Mouse (Mus musculus) liver, embryonic 13.5 days (tissue): ENCODE data around the gene Men1. TPM values are rescaled to one million over a fixed set of nuclear protein-coding genes. Genes with fewer than 3 reads are reported as not detected.

Experiments
- ATAC-seq: fragments of 200-750 bp; cut with Nextera tagmentation; 2 replicates; pipeline ENCODE4 v1.8.0; 2017; ENCODE audit warnings: low read depth, mild to moderate bottlenecking, moderate number of reproducible peaks, moderate library complexity
- DNase-seq: peaks from one replicate; pipeline ENCODE4 v3.0.0; 2022
- H3K27ac ChIP-seq: fragments of 300-500 bp; sonication (generic); 2 replicates; pipeline ENCODE4 v1.5.1; 2015; ENCODE audit warnings: moderate library complexity, mild to moderate bottlenecking, inconsistent platforms
- H3K27me3 ChIP-seq: fragments of 300-500 bp; sonication (generic); 2 replicates; pipeline ENCODE4 v1.6.1; 2015; ENCODE audit warnings: mild to moderate bottlenecking, inconsistent platforms
- H3K36me3 ChIP-seq: fragments of 300-500 bp; sonication (generic); 2 replicates; pipeline ENCODE4 v1.6.1; 2015; ENCODE audit warnings: mild to moderate bottlenecking, inconsistent platforms
- H3K4me1 ChIP-seq: fragments of 300-500 bp; sonication (generic); replicated peaks from 2 replicates; pipeline ENCODE4 v1.6.1; 2015; ENCODE audit warnings: inconsistent platforms
- H3K4me2 ChIP-seq: fragments of 300-500 bp; sonication (generic); 2 replicates; pipeline ENCODE4 v1.6.1; 2015; ENCODE audit warnings: inconsistent platforms, mild to moderate bottlenecking, moderate library complexity
- H3K4me3 ChIP-seq: fragments of 300-500 bp; sonication (generic); replicated peaks from 2 replicates; pipeline ENCODE4 v1.5.1; 2015; ENCODE audit warnings: mild to moderate bottlenecking, inconsistent platforms
- H3K9ac ChIP-seq: fragments of 300-500 bp; sonication (generic); 2 replicates; pipeline ENCODE4 v1.6.1; 2015; ENCODE audit warnings: mild to moderate bottlenecking, inconsistent platforms
- H3K9me3 ChIP-seq: fragments of 300-500 bp; sonication (generic); replicated peaks from 2 replicates; pipeline ENCODE4 v1.6.1; 2016; ENCODE audit warnings: inconsistent platforms
- whole genome bisulfite sequencing: fragments of 180-500 bp; shearing (Covaris S2); methylation state at CpG from one replicate; pipeline ENCODE4 v1.1.7; 2015; ENCODE audit not compliant: insufficient replicate concordance; 5-methylcytosine and 5-hydroxymethylcytosine counted together
- polyA plus RNA-seq: library from polyadenylated mRNA; unstranded; fragments of >200 nt; fragmentation: Nextera tagmentation; extraction: Ambion mirVana; gene quantifications from 2 replicates; pipeline ENCODE4 v1.2.1, GENCODE M21; 2015

The Men1 gene
- polyA plus RNA-seq, 1 experiment from 2014 or later = 26.3 TPM

DNA sequence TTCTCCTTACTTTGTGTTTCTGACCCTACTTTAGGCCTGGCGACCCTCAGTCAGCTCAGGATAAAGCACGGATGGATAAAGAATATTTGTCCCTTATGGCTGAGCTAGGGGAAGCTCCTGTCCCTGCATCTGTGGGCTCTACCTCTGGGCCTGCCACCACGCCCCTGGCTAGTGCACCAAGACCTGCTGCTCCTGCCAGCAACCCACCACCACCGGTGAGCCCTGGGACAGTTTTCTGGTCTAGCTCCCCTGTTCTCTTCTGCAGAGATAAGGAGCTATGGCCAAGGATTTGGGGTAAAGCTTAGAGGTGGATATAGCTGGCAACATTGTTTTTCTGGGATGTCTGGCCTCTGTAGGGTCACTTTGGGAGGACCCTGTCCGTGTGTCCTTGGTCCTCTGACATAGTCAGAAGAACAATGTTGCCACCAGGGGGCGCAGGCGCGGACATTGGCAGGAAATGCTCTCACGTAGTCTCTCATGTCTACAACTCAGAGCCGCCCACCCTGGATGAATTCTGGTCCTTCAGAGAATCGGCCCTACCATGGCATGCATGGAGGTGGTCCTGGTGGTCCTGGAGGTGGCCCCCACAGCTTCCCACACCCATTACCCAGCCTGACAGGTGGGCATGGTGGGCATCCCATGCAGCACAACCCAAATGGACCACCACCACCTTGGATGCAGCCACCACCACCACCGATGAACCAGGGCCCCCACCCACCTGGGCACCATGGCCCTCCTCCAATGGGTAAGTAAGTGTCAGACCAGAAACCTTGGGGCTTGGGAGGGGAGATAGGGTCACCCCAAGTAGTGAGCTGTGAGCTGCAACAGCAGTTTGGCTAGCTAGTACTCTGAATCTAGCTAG, 39.0 kb downstream of the Men1 start:
- peak; percentile 32; the same call in 1 of the 2 replicates for ATAC-seq

DNA sequence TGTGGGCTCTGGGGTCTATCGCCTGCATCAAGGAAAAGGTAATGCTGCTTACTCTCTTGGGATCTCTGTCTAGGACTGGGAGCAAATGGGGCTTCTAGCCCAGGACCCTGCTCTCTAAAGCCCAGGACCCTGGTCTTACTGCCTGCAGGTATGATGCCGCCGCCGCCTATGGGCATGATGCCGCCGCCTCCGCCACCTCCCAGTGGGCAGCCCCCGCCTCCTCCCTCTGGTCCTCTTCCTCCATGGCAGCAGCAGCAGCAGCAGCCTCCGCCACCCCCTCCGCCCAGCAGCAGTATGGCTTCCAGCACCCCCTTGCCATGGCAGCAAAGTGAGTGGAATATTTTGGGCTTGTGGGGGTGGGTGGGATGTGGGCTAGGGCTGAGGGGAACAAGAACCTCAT, 39.8 kb downstream of the Men1 start:
- no peak overlapping the region for H3K27ac ChIP-seq

More for the DNA sequence above, 39.0 kb downstream of the Men1 start:
- WGBS = 57% methylated on average over 12 of the region's 12 CpGs
- H3K4me2 ChIP-seq = no peak overlapping the region
- H3K9me3 ChIP-seq = no peaks in the 10 kb centered on the region
- H3K4me3 ChIP-seq = no peak overlapping the region
- no peak overlapping the region for H3K27ac ChIP-seq
- H3K9ac ChIP-seq = no peak overlapping the region
- peaks cover 7% of the 10 kb centered on the region; the same call in 1 of the 2 replicates for H3K4me1 ChIP-seq
- H3K27me3 ChIP-seq = no peaks in the 10 kb centered on the region
- peaks cover 99% of the 10 kb centered on the region for H3K36me3 ChIP-seq
- peak; percentile 54 for DNase-seq

DNA sequence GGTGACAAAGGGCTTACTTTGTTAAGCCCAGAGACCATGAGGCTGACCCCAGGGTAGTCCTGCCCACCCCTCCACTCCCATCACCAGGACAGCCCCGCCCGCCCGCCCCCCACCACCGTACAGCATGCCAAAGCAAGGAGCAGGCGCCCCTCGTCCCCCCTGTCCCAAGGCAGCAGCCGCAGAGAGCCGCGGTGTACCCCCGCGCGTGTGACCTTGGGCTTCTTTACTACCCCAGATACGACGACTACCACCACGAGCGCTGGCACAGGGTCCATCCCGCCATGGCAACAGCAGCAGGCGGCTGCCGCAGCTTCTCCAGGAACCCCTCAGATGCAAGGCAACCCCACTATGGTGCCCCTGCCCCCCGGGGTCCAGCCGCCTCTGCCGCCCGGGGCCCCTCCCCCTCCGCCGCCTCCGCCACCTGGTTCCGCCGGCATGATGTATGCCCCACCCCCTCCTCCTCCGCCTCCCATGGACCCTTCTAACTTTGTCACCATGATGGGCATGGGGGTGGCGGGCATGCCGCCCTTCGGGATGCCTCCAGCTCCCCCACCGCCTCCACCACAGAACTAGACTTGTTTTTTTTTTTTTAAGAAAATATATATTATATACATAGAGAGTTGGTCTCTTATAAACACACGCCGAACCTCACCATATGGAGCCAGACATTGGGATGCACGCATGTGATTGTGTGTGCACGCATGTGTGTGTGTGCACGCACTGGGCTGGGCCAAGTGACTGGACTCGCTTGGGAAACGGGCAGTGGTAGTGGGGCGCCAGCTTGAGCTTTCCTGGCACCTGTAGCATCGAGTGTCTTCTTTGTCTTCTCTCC, 40.9 kb downstream of the Men1 start:
- WGBS = 92% methylated on average over 42 of the region's 42 CpGs
- ATAC-seq = no peak

More for the DNA sequence above, 39.8 kb downstream of the Men1 start:
- no peak overlapping the region for H3K4me3 ChIP-seq
- ATAC-seq (no peak), DNase-seq (no peak)
- H3K9ac ChIP-seq = no peak overlapping the region
- WGBS = 94% methylated on average over 10 of the region's 10 CpGs
- peaks cover 100% of the 10 kb centered on the region for H3K36me3 ChIP-seq
- no peak overlapping the region for H3K4me2 ChIP-seq
- peaks cover 5% of the 10 kb centered on the region; the same call in 1 of the 2 replicates for H3K4me1 ChIP-seq
- H3K27me3 ChIP-seq = no peaks in the 10 kb centered on the region
- no peaks in the 10 kb centered on the region for H3K9me3 ChIP-seq

DNA sequence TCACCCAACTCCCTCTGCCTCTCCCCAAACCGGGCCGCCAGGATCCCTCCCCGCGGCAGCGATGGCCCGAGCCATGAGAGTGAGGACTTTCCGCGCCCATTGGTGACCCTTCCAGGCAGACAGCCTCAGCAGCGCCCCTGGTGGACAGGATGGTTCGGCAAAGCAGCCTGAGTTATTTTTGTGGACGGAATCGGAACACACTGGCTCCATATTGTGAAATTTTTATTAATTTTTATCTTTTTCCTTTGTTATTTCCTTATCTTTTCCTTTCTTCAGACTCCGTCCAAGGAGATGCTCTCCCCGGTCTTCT, 41.4 kb downstream of the Men1 start:
- Histone ChIP-seq H3K4me2 (no peak overlapping the region), H3K27ac (no peak overlapping the region), H3K36me3 (peaks cover 87% of the 10 kb centered on the region), H3K4me1 (peaks cover 5% of the 10 kb centered on the region; the same call in 1 of the 2 replicates), H3K9ac (no peak overlapping the region), H3K9me3 (no peaks in the 10 kb centered on the region), H3K27me3 (no peaks in the 10 kb centered on the region), H3K4me3 (no peak overlapping the region)
- WGBS = 85% methylated on average over 14 of the region's 14 CpGs
- ATAC-seq (no peak), DNase-seq (no peak)

More for the DNA sequence above, 40.9 kb downstream of the Men1 start:
- peaks cover 93% of the 10 kb centered on the region for H3K36me3 ChIP-seq
- H3K9me3 ChIP-seq = no peaks in the 10 kb centered on the region
- H3K27ac ChIP-seq = no peak overlapping the region
- peaks cover 5% of the 10 kb centered on the region; the same call in 1 of the 2 replicates for H3K4me1 ChIP-seq
- no peak overlapping the region for H3K9ac ChIP-seq
- no peak overlapping the region for H3K4me3 ChIP-seq
- no peak overlapping the region for H3K4me2 ChIP-seq
- DNase-seq = no peak
- no peaks in the 10 kb centered on the region for H3K27me3 ChIP-seq

DNA sequence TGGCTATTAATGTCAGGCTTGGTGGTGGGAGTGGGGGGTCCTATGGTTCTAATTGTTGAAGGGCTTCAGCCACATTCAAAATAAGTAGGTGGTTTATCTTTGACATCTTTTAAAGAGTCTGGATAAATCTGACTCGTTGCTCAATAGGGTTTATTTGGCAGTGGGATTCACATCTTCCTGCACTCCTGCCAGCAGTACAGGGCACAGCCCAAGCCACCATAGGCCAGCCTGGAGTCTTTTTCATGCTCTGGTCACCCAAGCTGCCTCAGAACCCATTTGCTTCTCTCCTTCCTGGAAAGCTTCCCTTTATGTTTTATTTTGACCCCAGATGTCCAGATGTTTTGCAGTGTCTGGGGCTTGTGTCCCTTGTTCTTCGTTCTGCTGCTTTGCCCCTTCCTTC, 41.9 kb downstream of the Men1 start:
- Histone ChIP-seq H3K4me1 (peaks cover 5% of the 10 kb centered on the region; the same call in 1 of the 2 replicates), H3K9ac (no peak overlapping the region), H3K4me2 (no peak overlapping the region), H3K36me3 (peaks cover 83% of the 10 kb centered on the region), H3K4me3 (no peak overlapping the region), H3K9me3 (no peaks in the 10 kb centered on the region), H3K27me3 (no peaks in the 10 kb centered on the region), H3K27ac (no peak overlapping the region)
- DNase-seq (no peak), ATAC-seq (no peak)
- 75% methylated on average over 2 of the region's 2 CpGs for WGBS

DNA sequence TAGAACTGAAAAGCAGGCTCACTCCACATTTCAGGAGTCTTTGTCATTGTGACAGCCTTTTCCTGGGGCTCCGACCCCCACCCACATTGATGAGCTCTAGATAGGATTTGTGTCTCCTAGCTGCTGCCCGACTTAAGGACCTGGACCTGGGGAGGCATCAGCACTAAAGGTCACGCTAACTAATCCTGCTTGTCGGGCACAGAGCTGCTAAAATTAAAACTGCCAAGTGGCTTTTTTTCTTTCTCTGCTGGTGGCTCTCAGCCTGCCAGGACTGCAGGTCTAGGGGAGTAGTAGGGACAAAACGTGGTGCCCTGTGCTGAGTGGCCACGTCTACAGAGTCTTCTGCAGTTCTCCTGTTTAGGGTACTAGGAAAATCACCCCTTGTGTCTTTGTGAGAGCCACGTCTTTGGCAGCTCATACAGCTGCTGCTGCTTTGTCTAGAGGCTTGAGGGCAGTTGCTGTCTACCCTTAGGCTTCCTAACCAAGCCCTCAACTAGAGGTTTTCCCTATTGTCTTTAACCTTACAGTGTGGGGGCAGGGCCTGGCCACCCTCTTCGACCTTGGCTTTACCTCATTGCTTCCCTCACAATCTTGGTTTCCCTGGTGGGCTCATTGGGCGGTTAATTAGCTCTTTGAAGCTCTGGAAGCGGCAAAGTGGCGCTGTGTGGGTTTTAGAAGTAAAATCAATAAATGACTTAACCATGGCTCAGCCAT, 42.7 kb downstream of the Men1 start:
- 85% methylated on average over 11 of the region's 11 CpGs for whole genome bisulfite sequencing
- H3K4me1 ChIP-seq = peaks cover 5% of the 10 kb centered on the region; the same call in 1 of the 2 replicates

DNA sequence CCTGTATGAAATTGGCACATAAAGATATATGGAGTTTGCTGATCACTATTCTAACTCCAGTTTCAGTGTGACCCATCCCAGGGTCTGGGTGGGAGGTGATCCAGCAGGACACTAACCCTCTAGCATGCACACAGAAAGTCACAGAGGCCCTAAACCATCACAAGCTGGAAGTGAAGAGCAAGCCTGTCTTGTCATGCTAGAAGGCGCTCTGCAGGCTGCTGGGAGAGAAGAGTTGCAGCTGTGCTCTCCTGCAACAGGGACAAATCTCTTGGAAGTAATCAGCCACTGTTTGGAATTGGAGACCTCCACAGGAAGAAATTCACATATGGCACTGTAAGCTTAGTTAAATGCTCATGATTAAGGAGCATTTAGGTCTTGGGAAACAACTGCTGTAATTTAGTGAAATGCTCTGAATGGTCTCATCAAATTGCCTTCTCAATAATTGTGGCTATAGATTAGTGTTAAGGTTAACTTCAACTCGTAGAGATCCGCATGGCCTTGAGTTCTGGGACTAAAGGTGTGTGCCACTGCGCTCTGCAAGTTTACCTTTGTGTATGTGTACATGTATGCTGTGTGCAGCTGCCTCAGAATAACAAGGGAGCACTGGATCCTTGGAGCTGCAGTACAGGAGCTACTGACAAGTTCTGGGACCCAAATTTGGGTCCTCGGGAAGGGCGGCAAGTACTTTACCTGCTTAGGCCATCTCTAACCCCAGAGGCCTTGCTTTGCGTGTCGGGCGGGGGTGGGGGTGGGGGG, 45.8 kb downstream of the Men1 start:
- 85% methylated on average over 9 of the region's 9 CpGs for WGBS
- Histone ChIP-seq H3K36me3 (peaks cover 43% of the 10 kb centered on the region), H3K9me3 (no peaks in the 10 kb centered on the region), H3K9ac (no peak overlapping the region), H3K4me3 (no peak overlapping the region), H3K4me1 (peaks cover 16% of the 10 kb centered on the region; the same call in 1 of the 2 replicates), H3K4me2 (no peak overlapping the region), H3K27me3 (no peaks in the 10 kb centered on the region), H3K27ac (no peak overlapping the region)
- no peak for ATAC-seq
- DNase-seq = no peak

More for the DNA sequence above, 42.7 kb downstream of the Men1 start:
- ATAC-seq (no peak), DNase-seq (no peak)
- Histone ChIP-seq H3K27me3 (no peaks in the 10 kb centered on the region), H3K9ac (no peak overlapping the region), H3K27ac (no peak overlapping the region), H3K4me2 (no peak overlapping the region), H3K4me3 (no peak overlapping the region), H3K9me3 (no peaks in the 10 kb centered on the region), H3K36me3 (peaks cover 74% of the 10 kb centered on the region)

DNA sequence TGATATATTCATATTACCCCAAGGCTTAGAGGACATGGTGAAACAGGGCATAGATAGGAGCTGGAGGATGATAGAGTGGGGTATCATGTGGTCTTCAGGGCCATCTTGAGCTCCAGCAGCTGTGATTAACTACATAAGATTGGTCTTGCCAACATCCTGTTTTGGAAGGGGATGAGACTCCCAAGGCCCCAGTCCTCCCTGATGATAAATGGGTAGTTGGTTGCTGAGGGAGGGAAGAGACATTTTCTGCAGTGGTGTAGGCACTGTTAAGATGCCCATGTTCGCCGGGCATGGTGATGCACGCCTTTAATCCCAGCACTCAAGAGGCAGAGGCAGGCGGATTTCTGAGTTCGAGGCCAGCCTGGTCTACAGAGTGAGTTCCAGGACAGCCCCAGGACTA, 46.5 kb downstream of the Men1 start:
- H3K9me3 ChIP-seq = no peaks in the 10 kb centered on the region
- peaks cover 16% of the 10 kb centered on the region; the same call in 1 of the 2 replicates for H3K4me1 ChIP-seq
- H3K9ac ChIP-seq = no peak overlapping the region
- no peak for DNase-seq
- ATAC-seq = no peak
- no peak overlapping the region for H3K4me3 ChIP-seq
- WGBS = 85% methylated on average over 5 of the region's 5 CpGs
- peaks cover 37% of the 10 kb centered on the region for H3K36me3 ChIP-seq
- no peaks in the 10 kb centered on the region for H3K27me3 ChIP-seq
- H3K4me2 ChIP-seq = no peak overlapping the region
- H3K27ac ChIP-seq = no peak overlapping the region

DNA sequence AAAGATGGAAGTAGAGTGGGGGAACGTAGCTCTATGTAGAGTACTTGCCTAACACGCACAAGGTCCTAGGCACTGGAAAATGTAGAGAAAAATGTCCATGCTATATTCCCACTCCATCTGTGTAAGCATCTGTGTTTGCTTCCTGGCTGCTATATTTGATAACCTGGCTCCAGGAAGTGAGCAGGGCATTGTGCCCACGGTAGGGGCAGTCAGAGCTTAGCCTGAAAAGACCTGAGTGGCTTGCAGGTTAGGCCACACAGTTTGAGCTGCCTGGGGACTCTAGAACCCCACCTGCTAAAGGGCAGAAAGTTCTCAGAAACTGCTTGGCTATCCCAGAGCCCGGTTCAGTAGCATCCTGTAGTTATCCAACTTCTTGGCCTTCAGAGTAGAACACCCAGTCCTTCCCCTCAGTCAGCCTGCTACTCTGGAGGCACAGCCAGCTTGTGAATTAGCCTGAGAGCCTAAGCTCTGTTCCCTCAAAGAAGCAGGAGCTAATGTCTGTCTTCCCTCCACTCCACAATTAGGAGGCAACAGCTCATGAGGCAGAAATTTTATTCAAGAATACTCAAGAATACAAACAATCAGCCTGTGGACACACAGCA, 47.6 kb downstream of the Men1 start:
- H3K4me2 ChIP-seq = no peak overlapping the region
- ATAC-seq (no peak), DNase-seq (no peak)
- H3K27ac ChIP-seq = no peak overlapping the region
- no peaks in the 10 kb centered on the region for H3K9me3 ChIP-seq
- H3K4me3 ChIP-seq = no peak overlapping the region
- 45% methylated on average over 4 of the region's 4 CpGs for WGBS
- no peak overlapping the region for H3K9ac ChIP-seq
- no peaks in the 10 kb centered on the region for H3K27me3 ChIP-seq
- H3K4me1 ChIP-seq = peaks cover 16% of the 10 kb centered on the region; the same call in 1 of the 2 replicates
- peaks cover 25% of the 10 kb centered on the region for H3K36me3 ChIP-seq

DNA sequence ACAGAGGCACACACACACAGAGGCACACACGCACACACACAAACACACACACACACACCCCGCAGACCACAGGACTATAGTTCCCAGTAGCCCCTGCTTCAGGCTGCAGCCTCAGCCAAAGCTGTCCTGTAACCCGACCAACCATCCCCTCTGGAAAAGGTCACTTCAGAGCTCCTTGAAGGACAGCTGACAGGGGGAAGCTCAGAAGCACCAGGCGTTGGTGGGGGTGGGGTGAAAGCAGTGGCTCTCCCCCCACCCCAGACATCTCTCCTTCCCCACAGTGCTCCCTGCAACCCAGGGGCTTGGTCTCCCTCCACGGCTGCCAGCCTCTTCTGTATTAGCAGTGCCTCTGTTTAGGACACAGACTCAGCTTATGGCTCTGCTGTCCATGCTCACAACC, 48.7 kb downstream of the Men1 start:
- Histone ChIP-seq H3K27ac (no peak overlapping the region), H3K4me2 (no peak overlapping the region), H3K4me3 (no peak overlapping the region), H3K9ac (no peak overlapping the region), H3K36me3 (peaks cover 14% of the 10 kb centered on the region), H3K4me1 (peaks cover 16% of the 10 kb centered on the region; the same call in 1 of the 2 replicates), H3K9me3 (no peaks in the 10 kb centered on the region), H3K27me3 (no peaks in the 10 kb centered on the region)
- WGBS = 37% methylated on average over 5 of the region's 5 CpGs
- DNase-seq (no peak), ATAC-seq (no peak)
